Mouse (Mus musculus): ENCODE measurements around the gene Cxcl14.
A peak's percentile ranks its signal among the peaks of the same experiment; 100 is the strongest.

The Cxcl14 gene

GRCm38 (mm10) chr13:56295943-56296658, at the start of gene Cxcl14:
Cxcl14 (minus strand) TSS chr13:56296551.
- peak; percentile 57 for DNase-seq

GRCm38 (mm10) chr13:56344355-56344754, 48.0 kb upstream of the Cxcl14 start:
- DNase-seq = no peak

- no peak for DNase-seq
These were observed 46.1 kb upstream of the Cxcl14 start for GRCm38 (mm10) chr13:56342491-56342890.

- no peak for DNase-seq
These were observed 44.2 kb upstream of the Cxcl14 start for GRCm38 (mm10) chr13:56340513-56340912.

DNA sequence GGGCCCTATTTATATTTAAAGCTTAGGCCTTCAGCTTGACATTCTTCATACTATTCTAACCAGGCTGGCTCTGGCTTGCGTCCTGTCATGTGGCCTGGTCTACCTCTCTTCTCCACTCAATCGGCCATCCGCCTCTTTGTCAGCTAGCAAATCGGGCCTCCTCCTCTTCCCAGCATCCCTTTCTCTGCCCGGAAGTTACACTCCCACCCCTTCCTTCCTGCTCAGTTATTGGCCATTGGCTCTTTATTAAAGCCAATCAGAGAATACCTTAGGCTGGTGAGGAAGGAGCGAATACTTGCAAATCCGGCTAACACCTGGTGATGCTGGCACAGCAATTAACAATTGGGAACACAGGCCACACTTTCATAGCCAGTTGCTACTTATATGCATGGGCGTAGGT, 43.5 kb upstream of the Cxcl14 start:
- DNase-seq = no peak

DNA sequence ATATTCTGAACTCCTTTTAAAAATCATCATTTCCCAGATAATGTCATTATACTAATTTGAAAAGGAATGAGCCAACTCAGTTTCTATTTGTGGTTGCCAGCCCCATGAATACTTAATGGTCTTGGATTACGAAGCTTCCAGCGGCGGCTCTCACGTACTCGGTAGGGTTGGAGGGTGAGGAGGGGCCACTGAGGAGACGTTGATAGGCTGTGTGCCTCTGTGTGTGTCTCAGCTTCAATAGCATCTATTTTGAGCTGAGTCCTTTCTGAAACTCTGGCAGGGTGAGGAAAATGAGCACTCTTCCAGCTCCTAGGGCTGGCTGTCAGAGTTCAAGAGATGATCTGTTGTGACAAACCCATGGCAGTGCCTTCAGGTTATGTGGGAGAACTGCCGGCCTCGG, 40.6 kb upstream of the Cxcl14 start:
- no peak for DNase-seq

GRCm38 (mm10) chr13:56334802-56335690, 38.7 kb upstream of the Cxcl14 start:
- DNase-seq = no peak

GRCm38 (mm10) chr13:56334236-56334635, 37.9 kb upstream of the Cxcl14 start:
- DNase-seq = no peak

GRCm38 (mm10) chr13:56332356-56332755, 36.0 kb upstream of the Cxcl14 start:
- no peak for DNase-seq

GRCm38 (mm10) chr13:56330603-56331455, 34.5 kb upstream of the Cxcl14 start:
- no peak for DNase-seq

- no peak for DNase-seq
These were observed 33.4 kb upstream of the Cxcl14 start for GRCm38 (mm10) chr13:56329769-56330168.

- DNase-seq = no peak
These were observed 32.8 kb upstream of the Cxcl14 start for GRCm38 (mm10) chr13:56329165-56329564.

DNA sequence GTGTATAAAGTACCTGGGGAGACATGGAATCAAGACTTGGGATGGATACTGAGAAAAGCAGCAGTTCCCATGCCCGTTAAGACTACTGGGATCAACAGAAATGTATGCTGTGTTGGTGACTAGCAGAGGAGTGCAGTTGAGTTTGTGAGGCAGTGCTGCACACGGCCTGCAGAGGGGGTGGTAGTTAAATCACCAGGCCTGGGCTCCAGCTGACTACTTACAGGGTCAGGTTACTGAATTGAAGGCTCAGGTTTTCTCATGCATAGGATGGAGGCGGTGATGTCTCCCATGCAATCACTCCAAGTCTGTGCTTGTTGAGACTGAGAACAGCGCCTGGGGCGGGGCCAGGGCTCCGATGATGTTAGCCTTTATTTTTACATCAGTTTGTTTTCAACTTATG, 31.4 kb upstream of the Cxcl14 start:
- peak; percentile 80 for DNase-seq

DNA sequence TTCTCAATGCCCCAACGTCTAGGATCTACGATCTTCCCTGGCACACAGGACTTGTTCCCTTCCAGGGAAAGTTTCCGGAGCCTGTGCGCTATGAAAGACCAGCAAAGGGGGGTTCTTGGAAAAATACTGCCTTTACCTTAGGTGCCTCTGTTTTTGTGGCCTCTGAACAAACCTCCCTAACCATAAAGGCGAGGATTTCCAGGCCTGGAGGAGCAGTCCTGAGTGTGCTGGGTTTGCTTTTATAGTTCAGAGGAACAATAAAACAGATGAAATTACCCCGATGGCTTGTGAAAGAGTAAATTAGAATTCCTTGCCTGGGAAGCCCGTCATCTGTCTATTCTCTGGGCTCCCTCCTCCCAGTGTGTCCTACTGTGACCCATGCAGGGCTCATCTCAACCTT, 25.3 kb upstream of the Cxcl14 start:
- DNase-seq = no peak

DNA sequence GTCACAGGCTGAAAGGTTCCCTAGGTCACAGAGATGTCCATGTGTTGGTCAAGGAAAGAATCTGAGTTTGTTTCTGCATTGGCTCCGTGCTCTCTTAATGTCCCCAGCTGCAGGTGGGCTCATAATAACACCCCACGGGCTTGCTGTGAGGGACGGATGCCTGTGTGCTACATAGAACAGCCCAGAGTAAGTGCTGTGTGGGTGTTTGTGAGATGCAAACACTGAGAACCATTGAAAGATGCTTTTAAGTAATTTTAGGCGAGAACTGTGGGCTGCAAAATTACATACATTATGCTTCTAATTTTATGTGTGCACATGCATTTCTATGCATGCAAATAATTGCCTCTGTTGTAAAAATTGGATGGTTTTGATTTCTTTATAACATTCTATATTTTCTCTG, 20.6 kb upstream of the Cxcl14 start:
- no peak for DNase-seq

- peak; percentile 44 for DNase-seq
These were observed 18.9 kb upstream of the Cxcl14 start for GRCm38 (mm10) chr13:56315201-56315600.

DNA sequence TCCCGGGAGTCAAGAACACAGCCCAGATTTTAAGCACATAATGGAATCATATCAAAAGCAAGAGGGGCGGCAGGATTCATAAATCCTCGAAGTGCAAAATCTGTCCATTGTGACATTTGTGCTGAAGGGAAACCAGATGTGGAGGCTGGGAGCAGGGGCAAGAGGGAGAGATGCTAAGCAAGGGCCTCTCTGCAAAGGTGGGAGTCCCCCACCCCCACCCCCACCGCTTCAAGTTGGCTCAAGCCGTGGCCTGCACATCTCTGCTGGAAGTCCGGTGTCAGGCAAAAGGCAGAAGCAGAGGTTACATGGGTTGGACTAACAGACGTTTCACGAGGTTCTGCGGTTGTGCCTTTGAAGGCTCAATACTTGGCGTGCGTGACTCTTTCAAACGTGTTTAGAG, 8.7 kb upstream of the Cxcl14 start:
- no peak for DNase-seq

DNA sequence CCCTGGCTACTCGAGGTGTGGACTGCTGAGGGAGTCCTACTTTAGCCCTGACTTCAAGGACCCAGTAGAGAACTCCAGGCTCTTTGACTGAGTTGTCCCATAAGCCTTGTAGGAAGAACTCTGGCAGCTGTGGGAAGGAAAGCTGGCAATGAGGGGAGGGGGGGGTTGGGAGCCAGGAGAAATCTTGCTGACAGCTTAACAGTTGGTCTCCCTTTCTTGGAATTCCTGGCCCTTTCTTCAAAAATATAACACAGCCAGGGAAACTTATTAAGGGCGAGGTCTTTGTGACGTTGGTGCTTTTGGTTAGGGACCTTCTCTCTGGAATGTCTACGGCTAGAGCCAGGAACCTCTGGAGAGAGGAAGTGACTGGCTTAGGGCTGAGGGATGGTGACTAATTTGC, 8.1 kb upstream of the Cxcl14 start:
- DNase-seq = no peak

DNA sequence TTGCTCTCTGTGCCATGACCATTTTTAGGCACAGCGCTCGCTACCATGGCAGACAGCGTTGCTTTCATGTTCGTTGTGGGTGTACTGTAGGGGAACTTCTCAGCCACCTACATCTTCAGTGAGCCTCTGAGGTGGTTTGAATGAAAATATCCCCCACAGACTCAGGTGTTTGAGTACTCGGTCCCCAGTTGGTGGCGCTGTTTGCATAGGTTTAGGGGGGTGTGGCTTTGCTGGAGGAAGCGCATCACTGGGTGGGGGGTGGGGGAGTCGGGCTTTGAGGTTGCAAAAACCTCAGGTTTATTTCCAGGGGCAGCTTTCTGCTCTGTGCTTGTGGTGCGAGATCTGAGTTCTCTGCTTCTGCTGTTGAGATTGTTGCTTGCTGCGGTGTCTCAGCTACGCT, 3.0 kb upstream of the Cxcl14 start:
- no peak for DNase-seq

DNA sequence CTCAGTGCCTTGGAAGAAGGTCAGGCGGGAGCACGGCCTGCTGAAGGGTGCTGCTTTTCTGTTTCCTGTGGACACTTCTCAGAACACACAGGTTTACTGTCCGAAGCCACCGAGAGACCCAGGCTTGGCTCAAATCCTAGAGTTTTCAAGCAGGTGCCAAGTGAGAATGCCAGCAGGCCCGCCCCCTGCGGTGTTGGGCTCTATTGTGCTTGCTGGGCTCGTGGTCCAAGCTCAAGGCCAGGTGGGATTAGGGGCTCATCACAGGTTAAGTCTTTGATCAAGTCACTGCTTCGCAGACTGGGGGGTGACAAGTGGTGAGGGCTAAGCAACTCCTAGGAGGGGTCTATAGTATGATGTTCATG, 289 bp upstream of the Cxcl14 start:
- no peak for DNase-seq

GRCm38 (mm10) chr13:56295586-56295942, 787 bp downstream of the Cxcl14 start:
- DNase-seq = no peak

DNA sequence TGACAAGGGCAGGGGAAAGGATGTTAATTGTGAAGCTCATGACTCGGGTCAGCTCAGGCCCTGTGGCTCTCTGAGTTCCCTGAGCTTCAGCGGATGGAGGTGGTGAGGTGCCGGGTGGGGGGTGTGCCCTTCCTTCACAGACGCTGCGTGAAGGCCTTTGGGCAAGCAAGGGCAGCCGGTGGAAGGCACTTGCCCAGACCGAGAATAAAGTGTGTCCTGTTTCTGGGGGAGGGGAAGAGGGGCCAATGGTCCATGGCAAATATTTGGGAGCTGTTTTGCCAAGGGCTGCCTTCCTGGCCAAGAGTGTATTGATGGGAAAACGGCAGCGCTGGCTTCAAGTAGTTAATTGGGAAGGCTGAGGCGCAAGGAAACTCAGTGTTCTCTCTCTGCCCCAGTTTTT, 1.4 kb downstream of the Cxcl14 start:
- DNase-seq = peak; percentile 26

DNA sequence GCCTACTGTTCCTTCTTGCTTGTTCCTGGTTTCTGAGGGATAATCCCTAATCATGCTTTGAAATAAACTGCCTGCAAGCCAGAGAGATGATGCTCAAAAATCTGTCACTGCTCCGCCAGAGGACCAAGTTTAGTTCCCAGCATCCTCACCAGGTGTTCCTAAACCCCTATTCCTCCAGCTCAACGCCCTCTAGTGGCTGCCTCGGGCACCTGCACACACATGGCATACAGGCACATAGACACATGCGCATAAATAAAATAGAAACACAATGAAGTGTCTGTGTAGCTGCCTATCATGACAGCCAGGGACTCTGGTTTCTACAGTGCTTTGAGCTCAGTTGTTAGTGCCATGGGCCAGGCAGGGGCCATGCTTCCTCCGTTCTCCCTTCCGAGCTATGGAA, 6.4 kb downstream of the Cxcl14 start:
- DNase-seq = no peak

DNA sequence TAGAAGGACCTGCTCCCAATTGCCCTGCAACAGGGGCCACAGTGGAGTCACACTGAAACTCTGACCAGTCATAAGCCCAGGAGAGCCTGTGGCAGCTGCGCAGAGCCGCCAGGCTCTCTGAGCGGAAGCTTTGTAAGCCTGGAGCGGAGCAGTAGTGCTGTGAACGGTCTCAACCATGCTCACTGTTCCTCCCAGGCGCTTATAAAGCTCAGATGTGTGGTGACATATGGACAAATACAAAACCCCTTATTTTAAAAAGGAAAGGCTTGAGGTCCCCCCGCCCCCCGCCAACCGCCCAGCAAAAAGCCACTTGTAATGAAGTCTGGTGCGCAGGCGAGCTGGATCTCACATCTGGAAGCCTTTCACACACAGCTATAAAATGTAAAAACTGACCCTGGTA, 7.1 kb downstream of the Cxcl14 start:
- peak; percentile 51 for DNase-seq
